Mouse (Mus musculus) G1E (cell line): ENCODE measurements around the gene Rfx8.

ENCODE experiments used
- CTCF ChIP-seq: IDR thresholded peaks from 2 replicates; pipeline ENCODE4 v1.5.1; 2012; ENCODE audit warnings: low read depth, low read length, inconsistent platforms, mixed read lengths
- GATA2 ChIP-seq: IDR thresholded peaks from 2 replicates; pipeline ENCODE4 v1.6.1; 2012; ENCODE audit warnings: low read depth, low read length, inconsistent platforms, borderline replicate concordance

DNA sequence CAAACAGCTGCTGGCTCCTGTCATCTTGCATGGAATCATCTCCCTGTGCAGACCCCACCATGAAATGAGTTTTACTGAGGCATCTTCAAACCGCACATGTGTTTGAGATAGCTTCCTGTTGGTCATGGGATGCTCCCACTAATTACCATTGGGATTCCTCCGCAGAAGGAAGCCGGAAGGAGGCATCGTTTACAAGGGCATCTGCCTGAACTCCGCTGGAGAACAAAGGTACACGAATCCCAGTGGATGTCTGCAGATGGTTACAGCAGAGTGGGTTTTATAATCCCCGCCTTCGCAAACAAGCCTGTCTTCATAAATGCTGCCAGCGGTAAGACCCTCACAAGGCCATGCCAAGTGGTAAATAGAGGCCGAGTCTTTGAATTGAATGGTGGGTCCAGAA lies 11.3 kb upstream of the Rfx8 start:
- no peak for TF ChIP-seq GATA2
- TF ChIP-seq CTCF, result no peak
